Mouse (Mus musculus) hindbrain, embryonic 16.5 days (tissue): ENCODE results near the gene Clptm1. TPM values are rescaled to one million over a fixed set of nuclear protein-coding genes. Genes with fewer than 3 reads are reported as not detected.

ENCODE experiments used
- ATAC-seq: fragments of 200-750 bp; cut with Nextera tagmentation; 2 replicates; pipeline ENCODE4 v1.8.0; 2017; ENCODE audit warnings: moderate TSS enrichment, moderate library complexity
- H3K27ac ChIP-seq: fragments of 300-500 bp; sonication (generic); 2 replicates; pipeline ENCODE4 v1.5.1; 2014; ENCODE audit warnings: low read depth, mild to moderate bottlenecking, control low read depth, low read length, moderate library complexity
- H3K27me3 ChIP-seq: fragments of 300-500 bp; sonication (generic); replicated peaks from 2 replicates; pipeline ENCODE4 v1.6.1; 2014; ENCODE audit warnings: low read length; ENCODE audit not compliant: control insufficient read depth, insufficient read depth
- H3K36me3 ChIP-seq: fragments of 300-500 bp; sonication (generic); 2 replicates; pipeline ENCODE4 v1.6.1; 2014; ENCODE audit warnings: mild to moderate bottlenecking, low read length, moderate library complexity, mixed read lengths; ENCODE audit not compliant: control insufficient read depth, insufficient read depth
- H3K4me1 ChIP-seq: fragments of 300-500 bp; sonication (generic); 2 replicates; pipeline ENCODE4 v1.6.1; 2014; ENCODE audit warnings: low read depth, low read length; ENCODE audit not compliant: control insufficient read depth, insufficient read depth
- H3K4me2 ChIP-seq: fragments of 300-500 bp; sonication (generic); 2 replicates; pipeline ENCODE4 v1.6.1; 2014; ENCODE audit warnings: mild to moderate bottlenecking, low read length, control low read depth, moderate library complexity
- H3K4me3 ChIP-seq: fragments of 300-500 bp; sonication (generic); 2 replicates; pipeline ENCODE4 v1.5.1; 2014; ENCODE audit warnings: mild to moderate bottlenecking, low read length, control low read depth, moderate library complexity
- H3K9ac ChIP-seq: fragments of 300-500 bp; sonication (generic); 2 replicates; pipeline ENCODE4 v1.6.1; 2014; ENCODE audit warnings: low read depth, mild to moderate bottlenecking, control low read depth, low read length, moderate library complexity
- H3K9me3 ChIP-seq: fragments of 300-500 bp; sonication (generic); 2 replicates; pipeline ENCODE4 v1.6.1; 2014; ENCODE audit warnings: mild to moderate bottlenecking, low read length, moderate library complexity; ENCODE audit not compliant: control insufficient read depth
- WGBS: fragments of 180-500 bp; shearing (Covaris S2); extraction: QIAGEN DNeasy Blood & Tissue Kit; methylation state at CpG from one replicate; pipeline ENCODE4 v1.1.7; 2014; 5-methylcytosine and 5-hydroxymethylcytosine counted together
- polyA plus RNA-seq: library from polyadenylated mRNA; unstranded; fragments of >200 nt; fragmentation: Nextera tagmentation; extraction: Ambion mirVana; gene quantifications from 2 replicates; pipeline ENCODE4 v1.2.1, GENCODE M21; 2015

The Clptm1 gene
- polyA plus RNA-seq, 1 experiment from 2014 or later: 138 TPM

- ATAC-seq: no peak
- Histone ChIP-seq H3K27me3 (no peaks in the 10 kb centered on the region), H3K27ac (no peak overlapping the region), H3K36me3 (no peaks in the 10 kb centered on the region), H3K4me2 (no peak overlapping the region), H3K4me3 (no peak overlapping the region), H3K9ac (no peak overlapping the region), H3K9me3 (no peaks in the 10 kb centered on the region), H3K4me1 (0 out of 2 replicates have a peak, but pooled peaks cover 2% of the 10 kb centered on the region)
- WGBS: 64% methylated on average over 10 of the region's 10 CpGs
Measured at GRCm38 (mm10) chr7:19671511-19671910, 6.7 kb upstream of the Clptm1 start.

GRCm38 (mm10) chr7:19668947-19669721, 4.3 kb upstream of the Clptm1 start:
- WGBS: 5% methylated on average over 10 of the region's 10 CpGs
- H3K4me1 ChIP-seq: peaks cover 8% of the 10 kb centered on the region
- no peaks in the 10 kb centered on the region for H3K9me3 ChIP-seq
- no peak overlapping the region for H3K4me3 ChIP-seq
- peak; percentile 79 for ATAC-seq
- peak overlapping the region; percentile 39 for H3K4me2 ChIP-seq
- H3K36me3 ChIP-seq: no peaks in the 10 kb centered on the region
- H3K9ac ChIP-seq: peak overlapping the region; percentile 31; the same call in 1 of the 2 replicates
- no peaks in the 10 kb centered on the region for H3K27me3 ChIP-seq
- peak overlapping the region; percentile 72 for H3K27ac ChIP-seq

GRCm38 (mm10) chr7:19667434-19667833, 2.6 kb upstream of the Clptm1 start:
- H3K9ac ChIP-seq: no peak overlapping the region
- no peaks in the 10 kb centered on the region for H3K27me3 ChIP-seq
- H3K4me1 ChIP-seq: peaks cover 19% of the 10 kb centered on the region
- H3K36me3 ChIP-seq: no peaks in the 10 kb centered on the region
- H3K4me2 ChIP-seq: no peak overlapping the region
- no peaks in the 10 kb centered on the region for H3K9me3 ChIP-seq
- H3K4me3 ChIP-seq: no peak overlapping the region
- WGBS: 83% methylated on average over 2 of the region's 2 CpGs
- no peak overlapping the region for H3K27ac ChIP-seq
- ATAC-seq: no peak

- no peak overlapping the region for H3K27ac ChIP-seq
- ATAC-seq: no peak
- no peak overlapping the region for H3K4me3 ChIP-seq
- no peaks in the 10 kb centered on the region for H3K9me3 ChIP-seq
- H3K27me3 ChIP-seq: no peaks in the 10 kb centered on the region
- no peaks in the 10 kb centered on the region for H3K36me3 ChIP-seq
- H3K4me1 ChIP-seq: peaks cover 19% of the 10 kb centered on the region
- H3K4me2 ChIP-seq: no peak overlapping the region
- 65% methylated on average over 3 of the region's 3 CpGs for WGBS
- H3K9ac ChIP-seq: no peak overlapping the region
Measured at GRCm38 (mm10) chr7:19666750-19667149, 1.9 kb upstream of the Clptm1 start.

- H3K4me3 ChIP-seq: peak overlapping the region; percentile 95
- H3K27me3 ChIP-seq: no peaks in the 10 kb centered on the region
- under 1% methylated on average over 33 of the region's 37 CpGs for WGBS
- H3K36me3 ChIP-seq: no peaks in the 10 kb centered on the region
- H3K27ac ChIP-seq: peak overlapping the region; percentile 72
- peak overlapping the region; percentile 96 for H3K9ac ChIP-seq
- ATAC-seq: peak; percentile 53
- H3K4me2 ChIP-seq: peak overlapping the region; percentile 86
- H3K4me1 ChIP-seq: peaks cover 19% of the 10 kb centered on the region
- no peaks in the 10 kb centered on the region for H3K9me3 ChIP-seq
Measured at GRCm38 (mm10) chr7:19664455-19664954, 328 bp downstream of the Clptm1 start.

- Histone ChIP-seq H3K4me1 (peaks cover 18% of the 10 kb centered on the region), H3K36me3 (no peaks in the 10 kb centered on the region), H3K9ac (peak overlapping the region; percentile 96), H3K9me3 (no peaks in the 10 kb centered on the region), H3K27me3 (no peaks in the 10 kb centered on the region), H3K4me3 (peak overlapping the region; percentile 95), H3K4me2 (peak overlapping the region; percentile 86), H3K27ac (no peak overlapping the region)
- ATAC-seq: no peak
- WGBS: 15% methylated on average over 8 of the region's 8 CpGs
Measured at GRCm38 (mm10) chr7:19663940-19664339, 893 bp downstream of the Clptm1 start.

GRCm38 (mm10) chr7:19652614-19653013, 12.2 kb downstream of the Clptm1 start:
- no peak for ATAC-seq
- H3K27me3 ChIP-seq: no peaks in the 10 kb centered on the region
- H3K9me3 ChIP-seq: no peaks in the 10 kb centered on the region
- H3K4me2 ChIP-seq: no peak overlapping the region
- H3K27ac ChIP-seq: no peak overlapping the region
- 96% methylated on average over 2 of the region's 2 CpGs for WGBS
- no peak overlapping the region for H3K9ac ChIP-seq
- H3K4me3 ChIP-seq: no peak overlapping the region
- H3K4me1 ChIP-seq: no peaks in the 10 kb centered on the region
- H3K36me3 ChIP-seq: peaks cover 19% of the 10 kb centered on the region

GRCm38 (mm10) chr7:19651063-19651786, 13.6 kb downstream of the Clptm1 start:
- no peak overlapping the region for H3K4me2 ChIP-seq
- WGBS: 89% methylated on average over 6 of the region's 6 CpGs
- ATAC-seq: no peak
- H3K9me3 ChIP-seq: no peaks in the 10 kb centered on the region
- peaks cover 26% of the 10 kb centered on the region for H3K36me3 ChIP-seq
- H3K4me1 ChIP-seq: no peaks in the 10 kb centered on the region
- no peak overlapping the region for H3K9ac ChIP-seq
- no peak overlapping the region for H3K27ac ChIP-seq
- H3K27me3 ChIP-seq: no peaks in the 10 kb centered on the region
- H3K4me3 ChIP-seq: no peak overlapping the region

GRCm38 (mm10) chr7:19641223-19641622, 23.6 kb downstream of the Clptm1 start:
- WGBS: 88% methylated on average over 4 of the region's 4 CpGs
- H3K4me3 ChIP-seq: no peak overlapping the region
- no peaks in the 10 kb centered on the region for H3K4me1 ChIP-seq
- H3K9ac ChIP-seq: no peak overlapping the region
- H3K27me3 ChIP-seq: no peaks in the 10 kb centered on the region
- H3K9me3 ChIP-seq: no peaks in the 10 kb centered on the region
- H3K27ac ChIP-seq: no peak overlapping the region
- no peak for ATAC-seq
- peaks cover 58% of the 10 kb centered on the region for H3K36me3 ChIP-seq
- no peak overlapping the region for H3K4me2 ChIP-seq
